ENCODE assay signal across 8 mouse cellular contexts in genomic region chr4:118179467-118180300, GRCm38 (mm10). TPM values are rescaled to one million over a fixed set of nuclear protein-coding genes. Genes with fewer than 3 reads are reported as not detected.
DNase-seq lines count a peak whose midpoint lies in the region; ATAC-seq lines count a peak whose summit lies in the region.

TSS of gene Kdm4a (minus strand) at chr4:118180043.

- H3K4me2 ChIP-seq in heart, embryonic 13.5 days: peak within 1 kb of the TSS; percentile 86
- H3K4me2 ChIP-seq in liver, embryonic 12.5 days: peak within 1 kb of the TSS; percentile 90
- H3K4me2 ChIP-seq in stomach, embryonic 15.5 days: peak within 1 kb of the TSS; percentile 81

- ATAC-seq in heart, embryonic 13.5 days (ENCODE audit: extremely low read depth, insufficient number of reproducible peaks, low FRiP score, low TSS enrichment): peak; percentile 98
- ATAC-seq in liver, embryonic 12.5 days: peak; percentile 99
- ATAC-seq in stomach, embryonic 15.5 days (ENCODE audit: insufficient read depth, low FRiP score, low read depth): peak; percentile 100

- H3K9me3 ChIP-seq in heart, embryonic 13.5 days: no peaks in the 10 kb centered on the region
- H3K9me3 ChIP-seq in liver, embryonic 12.5 days (replicated peaks): no peaks in the 10 kb centered on the region
- no peaks in the 10 kb centered on the region for H3K9me3 ChIP-seq in stomach, embryonic 15.5 days

- peak within 1 kb of the TSS; percentile 84 for H3K4me3 ChIP-seq in brown adipose tissue, adult 24 weeks (ENCODE audit: insufficient read depth, low read depth, low read length)
- H3K4me3 ChIP-seq in heart, embryonic 13.5 days: peak within 1 kb of the TSS; percentile 77
- peak within 1 kb of the TSS; percentile 75 for H3K4me3 ChIP-seq in liver, embryonic 12.5 days
- H3K4me3 ChIP-seq in stomach, embryonic 15.5 days (replicated peaks): peak within 1 kb of the TSS; percentile 83

- H3K27me3 ChIP-seq in heart, embryonic 13.5 days (replicated peaks): no peaks in the 10 kb centered on the region
- H3K27me3 ChIP-seq in liver, embryonic 12.5 days (replicated peaks): no peaks in the 10 kb centered on the region
- H3K27me3 ChIP-seq in stomach, embryonic 15.5 days (replicated peaks): no peaks in the 10 kb centered on the region

- peaks cover 28% of the 10 kb centered on the region for H3K36me3 ChIP-seq in heart, embryonic 13.5 days
- peaks cover 28% of the 10 kb centered on the region for H3K36me3 ChIP-seq in liver, embryonic 12.5 days
- H3K36me3 ChIP-seq in stomach, embryonic 15.5 days: peaks cover 22% of the 10 kb centered on the region

- H3K4me1 ChIP-seq in brown adipose tissue, adult 24 weeks (ENCODE audit: control insufficient read depth, insufficient read depth, insufficient read length, low read length): peaks cover 2% of the 10 kb centered on the region; the same call in 1 of the 2 replicates
- peaks cover 18% of the 10 kb centered on the region for H3K4me1 ChIP-seq in heart, embryonic 13.5 days
- peaks cover 16% of the 10 kb centered on the region for H3K4me1 ChIP-seq in liver, embryonic 12.5 days
- peaks cover 12% of the 10 kb centered on the region for H3K4me1 ChIP-seq in stomach, embryonic 15.5 days

- peak within 1 kb of the TSS; percentile 90 for H3K9ac ChIP-seq in heart, embryonic 13.5 days
- H3K9ac ChIP-seq in liver, embryonic 12.5 days: peak within 1 kb of the TSS; percentile 79
- H3K9ac ChIP-seq in stomach, embryonic 15.5 days: peak within 1 kb of the TSS; percentile 85

- peak within 1 kb of the TSS; percentile 96 for H3K27ac ChIP-seq in brown adipose tissue, adult 24 weeks (replicated peaks; ENCODE audit: low read depth, low read length)
- H3K27ac ChIP-seq in heart, embryonic 13.5 days (replicated peaks): peak within 1 kb of the TSS; percentile 96
- peak within 1 kb of the TSS; percentile 89 for H3K27ac ChIP-seq in liver, embryonic 12.5 days
- peak within 1 kb of the TSS; percentile 98 for H3K27ac ChIP-seq in stomach, embryonic 15.5 days

- DNase-seq in CD4-positive, CD25-positive, alpha-beta regulatory T cell, adult 2 months (ENCODE audit: low read depth, low spot score): peak; percentile 97
- DNase-seq in fat pad, adult 2 months (ENCODE audit: extremely low read depth, low read depth, low spot score): peak; percentile 94
- DNase-seq in kidney, postnatal 10 days: peak; percentile 95
- DNase-seq in natural killer cell, adult 2 months (ENCODE audit: low spot score in 2 of 2): peak; percentile 92

- under 1% methylated on average over 38 of the region's 38 CpGs for WGBS in heart, embryonic 13.5 days
- under 1% methylated on average over 38 of the region's 38 CpGs for WGBS in liver, embryonic 12.5 days (ENCODE audit: insufficient replicate concordance)
- WGBS in stomach, embryonic 15.5 days: under 1% methylated on average over 38 of the region's 38 CpGs

RNA-seq across cellular contexts. Expression of gene Kdm4a, which starts in this region (rescaled TPM):
- 12.1 and 12.6 TPM in 2 replicates for polyA plus RNA-seq in brown adipose tissue, adult 24 weeks (2012; ENCODE audit: insufficient read depth, insufficient read length, missing spikeins)
- polyA plus RNA-seq in heart, embryonic 13.5 days (2015; fragmentation: Nextera tagmentation; extraction: Ambion mirVana): 21.2 and 24.4 TPM in 2 replicates
- 11.2 and 12.8 TPM in 2 replicates for polyA plus RNA-seq in liver, embryonic 12.5 days (2016; fragmentation: Nextera tagmentation; extraction: Ambion mirVana)
- 30.8 and 35.3 TPM in 2 replicates for polyA plus RNA-seq in stomach, embryonic 15.5 days (2015; fragmentation: Nextera tagmentation; extraction: Ambion mirVana)

Comparison
In these comparisons a context has a peak if more than half of its experiments do, and no peak if none do; other contexts are left out.
1. Peak in every context shown above with its lines: DNase-seq, ATAC-seq, H3K4me3 ChIP-seq and H3K27ac ChIP-seq.